Mouse (Mus musculus) lung, embryonic 16.5 days (tissue): Measurements from ENCODE around the gene Iffo1. TPM values are rescaled to one million over a fixed set of nuclear protein-coding genes. Genes with fewer than 3 reads are reported as not detected.

Experiments used
- ATAC-seq: fragments of 200-750 bp; cut with Nextera tagmentation; 2 replicates; pipeline ENCODE4 v1.8.0; 2017; ENCODE audit warnings: low read depth, mild to moderate bottlenecking, moderate library complexity
- H3K27ac ChIP-seq: fragments of 300-500 bp; sonication (generic); 2 replicates; pipeline ENCODE4 v1.5.1; 2014; ENCODE audit warnings: mild to moderate bottlenecking, control low read depth, low read length
- H3K27me3 ChIP-seq: fragments of 300-500 bp; sonication (generic); 2 replicates; pipeline ENCODE4 v1.6.1; 2014; ENCODE audit warnings: low read depth, low read length, mixed read lengths; ENCODE audit not compliant: control insufficient read depth, insufficient read depth
- H3K36me3 ChIP-seq: fragments of 300-500 bp; sonication (generic); 2 replicates; pipeline ENCODE4 v1.6.1; 2014; ENCODE audit warnings: low read length; ENCODE audit not compliant: control insufficient read depth, insufficient read depth
- H3K4me1 ChIP-seq: fragments of 300-500 bp; sonication (generic); replicated peaks from 2 replicates; pipeline ENCODE4 v1.6.1; 2014; ENCODE audit warnings: low read length, mixed read lengths; ENCODE audit not compliant: control insufficient read depth, insufficient read depth
- H3K4me2 ChIP-seq: fragments of 300-500 bp; sonication (generic); 2 replicates; pipeline ENCODE4 v1.6.1; 2014; ENCODE audit warnings: low read depth, low read length, control low read depth
- H3K4me3 ChIP-seq: fragments of 300-500 bp; sonication (generic); 2 replicates; pipeline ENCODE4 v1.5.1; 2014; ENCODE audit warnings: mild to moderate bottlenecking, low read length, control low read depth
- H3K9ac ChIP-seq: fragments of 300-500 bp; sonication (generic); 2 replicates; pipeline ENCODE4 v1.6.1; 2014; ENCODE audit warnings: low read length, control low read depth
- H3K9me3 ChIP-seq: fragments of 300-500 bp; sonication (generic); 2 replicates; pipeline ENCODE4 v1.6.1; 2016; ENCODE audit warnings: low read length; ENCODE audit not compliant: control insufficient read depth
- WGBS: fragments of 180-500 bp; shearing (Covaris S2); extraction: QIAGEN DNeasy Blood & Tissue Kit; methylation state at CpG from one replicate; pipeline ENCODE4 v1.1.7; 2014; 5-methylcytosine and 5-hydroxymethylcytosine counted together
- polyA plus RNA-seq: library from polyadenylated mRNA; unstranded; fragments of >200 nt; fragmentation: Nextera tagmentation; extraction: Ambion mirVana; gene quantifications from 2 replicates; pipeline ENCODE4 v1.2.1, GENCODE M21; 2015

The Iffo1 gene
- polyA plus RNA-seq, 1 experiment from 2014 or later, result 5.5 TPM

DNA sequence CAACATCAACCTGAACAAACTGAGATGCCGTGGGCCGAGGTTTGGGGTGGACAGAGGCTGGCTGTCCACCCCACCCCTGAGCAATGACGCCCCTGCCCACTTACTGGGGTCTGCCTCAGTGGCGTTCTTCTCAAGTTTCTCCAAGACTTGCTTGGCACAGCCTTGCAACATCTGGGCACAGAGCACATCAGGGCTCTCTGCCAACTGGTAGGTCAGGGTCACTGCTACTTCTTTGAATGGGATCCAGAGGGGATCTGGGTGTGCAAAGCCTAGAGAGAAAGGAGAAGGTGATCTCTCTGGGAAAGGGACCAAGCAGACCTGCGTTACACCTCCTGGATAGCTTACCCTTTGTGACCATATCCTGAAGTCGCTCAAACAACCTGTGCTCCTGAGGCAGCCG lies 28.2 kb downstream of the Iffo1 start:
- WGBS, result 83% methylated on average over 7 of the region's 7 CpGs
- no peak overlapping the region for H3K27ac ChIP-seq
- H3K4me2 ChIP-seq, result no peak overlapping the region
- no peaks in the 10 kb centered on the region for H3K9me3 ChIP-seq
- H3K9ac ChIP-seq, result no peak overlapping the region
- no peak for ATAC-seq
- H3K36me3 ChIP-seq, result peaks cover 94% of the 10 kb centered on the region
- H3K4me1 ChIP-seq, result no peaks in the 10 kb centered on the region
- no peaks in the 10 kb centered on the region for H3K27me3 ChIP-seq
- H3K4me3 ChIP-seq, result no peak overlapping the region

DNA sequence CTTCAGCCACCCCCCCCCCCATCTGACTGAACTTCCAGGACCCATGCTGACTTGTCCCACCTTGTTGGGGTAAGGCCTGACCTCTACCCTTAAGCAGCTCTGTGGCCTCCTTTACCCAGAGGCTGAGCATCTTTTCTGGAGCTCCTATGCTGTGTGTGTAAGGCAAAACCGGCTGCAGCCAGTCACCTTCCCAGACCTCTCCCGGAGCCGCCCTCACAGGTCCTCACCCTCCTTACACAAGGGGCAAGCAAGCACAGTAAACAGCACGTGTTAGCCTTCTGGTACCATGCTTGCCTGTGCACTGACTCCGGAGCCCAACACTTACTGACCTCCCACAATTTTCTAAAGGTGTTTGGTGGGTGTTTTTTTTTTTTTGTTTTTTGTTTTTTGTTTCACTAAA lies 30.4 kb downstream of the Iffo1 start:
- Histone ChIP-seq H3K36me3 (peaks cover 90% of the 10 kb centered on the region), H3K4me1 (no peaks in the 10 kb centered on the region), H3K27ac (no peak overlapping the region), H3K4me2 (no peak overlapping the region), H3K4me3 (no peak overlapping the region), H3K9me3 (no peaks in the 10 kb centered on the region), H3K9ac (no peak overlapping the region), H3K27me3 (no peaks in the 10 kb centered on the region)
- WGBS, result 84% methylated on average over 5 of the region's 5 CpGs
- no peak for ATAC-seq

DNA sequence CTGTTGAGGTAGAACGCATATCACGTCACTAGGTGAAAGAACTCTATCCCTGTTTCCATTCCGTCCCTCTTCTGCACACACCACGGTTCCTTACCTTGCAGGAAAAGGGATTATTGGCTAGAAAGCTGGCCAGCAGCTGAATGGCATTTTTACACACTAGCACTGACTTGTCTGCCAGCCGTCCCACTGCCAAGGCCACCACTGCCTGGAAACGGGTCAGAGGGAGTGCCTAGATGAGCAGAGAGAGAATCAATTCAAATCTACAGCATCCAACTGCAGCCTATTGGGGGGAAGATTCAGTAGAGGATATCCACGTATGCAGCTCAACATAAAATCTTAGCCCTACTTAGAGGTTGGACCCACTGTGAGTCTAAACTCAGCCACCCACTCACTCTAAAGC lies 34.6 kb downstream of the Iffo1 start:
- H3K36me3 ChIP-seq, result peaks cover 82% of the 10 kb centered on the region
- 92% methylated on average over 7 of the region's 7 CpGs for WGBS
- H3K9ac ChIP-seq, result no peak overlapping the region
- H3K4me1 ChIP-seq, result no peaks in the 10 kb centered on the region
- no peaks in the 10 kb centered on the region for H3K9me3 ChIP-seq
- ATAC-seq, result no peak
- no peaks in the 10 kb centered on the region for H3K27me3 ChIP-seq
- no peak overlapping the region for H3K4me3 ChIP-seq
- H3K27ac ChIP-seq, result no peak overlapping the region
- no peak overlapping the region for H3K4me2 ChIP-seq

DNA sequence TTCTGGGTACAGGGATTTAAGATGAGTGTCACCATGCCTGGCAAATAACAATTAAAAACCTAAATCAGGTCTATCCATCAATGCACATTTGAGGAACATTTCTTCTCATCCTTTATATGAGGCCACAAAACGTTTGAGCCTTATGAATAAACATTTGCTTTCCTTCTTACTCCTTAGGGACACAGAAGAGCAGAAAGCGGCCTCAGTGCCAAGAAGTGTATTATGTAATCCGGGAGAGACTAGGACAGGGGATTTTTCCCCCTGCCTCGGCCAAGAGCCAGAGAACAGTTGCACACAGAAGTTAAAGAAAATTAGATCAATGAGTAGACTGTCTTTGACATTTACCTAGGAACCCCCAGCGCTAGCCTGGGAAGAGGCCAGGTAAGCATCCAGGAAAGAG lies 37.1 kb downstream of the Iffo1 start:
- Histone ChIP-seq H3K4me1 (no peaks in the 10 kb centered on the region), H3K4me2 (no peak overlapping the region), H3K9me3 (no peaks in the 10 kb centered on the region), H3K27ac (no peak overlapping the region), H3K9ac (no peak overlapping the region), H3K27me3 (no peaks in the 10 kb centered on the region), H3K36me3 (peaks cover 84% of the 10 kb centered on the region), H3K4me3 (no peak overlapping the region)
- no peak for ATAC-seq
- WGBS, result 76% methylated on average over 5 of the region's 5 CpGs

DNA sequence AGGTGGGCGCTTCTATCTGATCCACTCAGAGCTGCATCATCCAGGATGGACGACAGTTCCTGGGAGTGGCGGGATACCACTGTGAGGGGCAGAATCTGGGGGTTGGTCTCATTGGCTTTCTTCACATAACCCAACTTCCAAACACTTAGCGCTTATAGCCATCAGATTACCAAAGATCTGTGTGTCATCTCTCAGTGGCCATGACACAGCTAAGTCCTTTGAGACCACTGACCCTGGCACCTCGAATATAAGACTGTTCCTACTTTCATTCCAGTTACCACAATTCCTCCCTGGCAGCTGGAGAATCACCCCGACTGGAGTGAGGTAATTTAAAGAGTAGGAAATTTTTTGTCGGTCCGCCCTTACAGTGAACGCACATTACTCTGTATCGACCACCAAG lies 41.2 kb downstream of the Iffo1 start:
- Histone ChIP-seq H3K27ac (no peak overlapping the region), H3K4me3 (no peak overlapping the region), H3K9me3 (no peaks in the 10 kb centered on the region), H3K4me2 (no peak overlapping the region), H3K36me3 (peaks cover 57% of the 10 kb centered on the region), H3K27me3 (no peaks in the 10 kb centered on the region), H3K9ac (no peak overlapping the region), H3K4me1 (peaks cover 8% of the 10 kb centered on the region)
- 94% methylated on average over 10 of the region's 10 CpGs for WGBS
- ATAC-seq, result no peak

DNA sequence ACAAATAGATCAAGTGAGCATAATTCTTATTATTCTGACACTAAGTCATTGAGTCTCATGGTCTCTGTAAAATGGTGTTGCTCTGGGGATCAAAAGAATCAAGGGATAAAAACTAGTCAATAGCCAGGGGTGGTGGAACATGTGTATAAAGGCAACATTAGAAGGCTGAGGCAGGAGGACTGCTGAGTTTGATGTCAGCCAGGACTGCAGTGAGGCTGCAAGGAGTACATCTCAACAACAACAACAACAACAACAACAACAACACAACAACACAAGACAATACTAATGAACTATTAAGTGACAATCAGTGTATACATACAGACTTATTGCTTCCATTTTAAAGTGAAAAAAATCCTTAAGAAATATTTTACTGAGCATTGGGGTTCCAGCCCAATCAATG lies 45.8 kb downstream of the Iffo1 start:
- peaks cover 24% of the 10 kb centered on the region for H3K36me3 ChIP-seq
- peak overlapping the region; percentile 74 for H3K4me3 ChIP-seq
- peak overlapping the region; percentile 92 for H3K27ac ChIP-seq
- H3K4me2 ChIP-seq, result peak overlapping the region; percentile 63
- no peak for ATAC-seq
- peaks cover 17% of the 10 kb centered on the region for H3K4me1 ChIP-seq
- H3K9ac ChIP-seq, result peak overlapping the region; percentile 81
- H3K27me3 ChIP-seq, result no peaks in the 10 kb centered on the region
- H3K9me3 ChIP-seq, result no peaks in the 10 kb centered on the region

DNA sequence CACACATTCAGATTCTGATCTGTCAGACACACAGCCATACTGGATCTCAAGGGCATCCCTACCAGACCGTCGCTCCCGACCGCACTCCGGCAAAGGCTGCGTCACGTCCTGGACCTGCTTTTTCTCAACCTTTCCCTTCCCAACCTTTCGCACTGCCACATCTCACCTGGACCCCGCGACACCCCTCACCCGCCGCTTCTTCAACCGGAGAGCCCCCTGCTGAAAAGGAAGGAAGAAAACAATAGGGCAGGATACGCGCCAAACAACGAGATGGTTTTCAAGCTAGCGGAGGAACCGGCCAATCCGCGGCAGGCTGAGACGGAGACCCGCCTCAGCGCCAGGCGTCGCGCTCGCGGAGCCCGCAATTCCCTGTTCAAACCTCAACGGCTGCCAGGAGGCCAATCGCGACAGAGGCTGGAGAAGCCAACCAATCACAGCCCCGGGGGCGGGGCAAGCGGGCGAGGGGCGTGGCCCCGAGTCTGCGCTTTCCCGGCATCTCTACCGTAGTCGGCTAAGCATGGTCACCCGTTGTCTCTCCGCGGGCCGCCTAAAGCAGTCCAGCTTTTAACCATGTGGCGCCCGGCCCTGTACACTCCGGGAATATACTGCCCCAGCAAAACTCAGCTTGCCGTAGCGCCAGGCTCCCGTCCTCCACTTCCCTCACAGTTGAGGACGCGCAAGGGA lies 46.4 kb downstream of the Iffo1 start, which contains the start of the genes Ncapd2 and Mrpl51:
TSS of gene Ncapd2 (minus strand) at position 370 of the 684 bp plus-strand sequence.
TSS of gene Mrpl51 (plus strand) at position 470 of the 684 bp plus-strand sequence.
- Histone ChIP-seq H3K9ac (peak within 1 kb of the TSS; percentile 81), H3K36me3 (peaks cover 17% of the 10 kb centered on the region)
- WGBS, result under 1% methylated on average over 54 of the region's 54 CpGs

DNA sequence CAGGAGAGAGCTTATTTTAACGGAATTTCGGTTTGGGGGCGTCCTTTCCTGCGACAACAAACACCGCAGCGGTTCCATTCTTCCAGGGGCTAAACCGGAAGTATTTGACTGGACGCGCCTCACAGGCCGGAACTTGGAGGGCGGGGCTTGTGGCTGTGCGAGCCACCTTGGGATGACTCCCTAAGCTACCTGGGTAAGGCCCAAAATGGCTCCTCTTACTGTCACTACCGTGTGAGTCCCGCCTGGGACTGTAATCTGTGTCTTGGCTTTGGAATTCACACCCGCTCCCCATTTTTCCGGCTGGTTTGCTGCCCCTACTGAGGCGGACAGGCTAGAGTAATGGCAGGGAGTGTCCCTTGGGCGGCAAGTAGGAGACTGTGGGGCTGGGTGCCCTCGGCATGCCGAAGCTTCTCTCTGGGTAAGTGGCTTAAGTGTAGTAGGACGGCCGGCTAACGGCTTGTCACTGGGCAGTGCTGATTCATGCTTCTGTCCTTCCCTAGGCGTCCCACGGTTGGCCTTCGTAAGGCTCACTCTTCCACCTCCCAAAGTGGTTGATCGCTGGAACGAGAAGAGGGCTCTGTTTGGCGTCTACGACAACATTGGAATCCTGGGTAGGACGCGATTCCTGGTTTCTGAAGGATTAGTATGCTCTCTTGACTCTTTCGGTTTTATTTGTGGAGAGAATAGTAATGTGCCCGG lies 47.1 kb downstream of the Iffo1 start:
- ATAC-seq, result peak; percentile 93
- Histone ChIP-seq H3K4me2 (peak overlapping the region; percentile 82), H3K9ac (peak overlapping the region; percentile 80), H3K27ac (peak overlapping the region; percentile 100), H3K9me3 (no peaks in the 10 kb centered on the region), H3K27me3 (no peaks in the 10 kb centered on the region), H3K4me1 (peaks cover 17% of the 10 kb centered on the region), H3K4me3 (peak overlapping the region; percentile 74), H3K36me3 (peaks cover 10% of the 10 kb centered on the region)
- WGBS, result under 1% methylated on average over 34 of the region's 34 CpGs

More for the DNA sequence above, 46.4 kb downstream of the Iffo1 start, which contains the start of the genes Ncapd2 and Mrpl51:
- H3K9me3 ChIP-seq, result no peaks in the 10 kb centered on the region
- H3K4me2 ChIP-seq, result peak within 1 kb of the TSS; percentile 82
- H3K4me3 ChIP-seq, result peak within 1 kb of the TSS; percentile 74
- peaks cover 17% of the 10 kb centered on the region for H3K4me1 ChIP-seq
- peak within 1 kb of the TSS; percentile 100 for H3K27ac ChIP-seq
- ATAC-seq, result peak; percentile 97
- no peaks in the 10 kb centered on the region for H3K27me3 ChIP-seq

DNA sequence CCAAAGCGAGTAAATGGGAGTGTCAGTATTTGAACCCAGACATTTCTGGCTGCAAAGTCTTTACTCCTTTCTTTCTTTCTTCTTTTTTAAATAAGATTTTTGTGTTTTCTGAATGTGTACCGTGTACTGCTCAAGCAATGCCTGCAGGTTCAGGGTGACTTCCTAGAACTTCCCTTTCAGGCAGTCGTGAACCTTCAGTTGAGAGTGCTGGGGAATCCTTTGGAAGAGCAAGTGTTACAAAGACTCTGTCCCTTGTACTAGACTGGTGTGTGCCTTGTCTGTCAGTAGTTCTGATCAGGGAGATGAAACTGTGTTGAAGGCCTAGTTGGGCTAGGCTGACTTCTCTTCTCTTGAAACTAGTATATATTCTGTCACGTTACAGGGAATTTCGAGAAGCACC lies 47.8 kb downstream of the Iffo1 start:
- Histone ChIP-seq H3K27ac (peak overlapping the region; percentile 100), H3K9ac (peak overlapping the region; percentile 80), H3K4me2 (peak overlapping the region; percentile 82), H3K36me3 (peaks cover 3% of the 10 kb centered on the region; the same call in 1 of the 2 replicates), H3K4me3 (peak overlapping the region; percentile 74), H3K9me3 (no peaks in the 10 kb centered on the region), H3K4me1 (peaks cover 17% of the 10 kb centered on the region), H3K27me3 (no peaks in the 10 kb centered on the region)
- no peak for ATAC-seq
- WGBS, result 28% methylated on average over 5 of the region's 5 CpGs
